Mouse (Mus musculus): ENCODE data around the gene Proser1.

Gene Proser1

DNA sequence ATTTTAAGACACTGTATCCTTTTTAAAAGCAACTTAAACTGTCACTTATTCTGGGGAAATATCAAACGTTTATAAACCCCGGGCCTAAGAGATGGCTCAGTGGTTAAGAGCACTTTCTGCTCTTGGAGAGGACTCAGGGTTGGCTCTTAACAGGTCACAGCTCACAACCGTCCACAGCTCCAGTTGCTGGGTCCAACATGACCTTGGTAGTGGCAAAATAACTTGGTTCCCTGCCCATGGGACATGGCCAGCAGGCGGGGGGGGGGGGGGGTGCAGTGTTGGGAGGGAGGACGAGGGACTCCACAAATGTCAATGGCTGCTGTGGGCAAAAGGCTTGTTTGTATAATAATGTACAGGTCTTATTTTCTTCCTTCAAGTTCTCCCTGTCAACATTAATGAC is 3.9 kb downstream of the Proser1 start:
- no peak for DNase-seq

- DNase-seq = no peak
Observed at GRCm38 (mm10) chr3:53469650-53470049, 6.2 kb downstream of the Proser1 start.

DNA sequence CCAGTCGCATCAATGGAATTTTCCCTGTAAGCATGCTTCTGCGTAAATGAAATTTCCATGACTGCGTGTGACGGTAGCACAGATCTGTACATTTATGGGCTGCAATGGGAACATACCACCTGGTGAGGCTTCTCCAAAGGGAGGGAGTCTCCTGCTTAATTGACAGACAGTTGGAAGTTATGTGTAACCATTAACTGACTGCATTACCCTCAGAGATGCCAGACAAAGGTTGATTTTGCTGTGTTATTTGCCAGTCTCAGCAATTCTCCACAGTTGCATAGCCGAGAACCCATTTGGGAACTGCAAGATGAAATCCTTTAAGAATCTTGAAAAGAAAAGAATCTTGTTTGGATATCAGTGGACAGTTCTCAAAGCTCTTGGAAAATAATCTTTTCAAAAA is 8.6 kb downstream of the Proser1 start:
- no peak for DNase-seq

GRCm38 (mm10) chr3:53474179-53474578 is 10.7 kb downstream of the Proser1 start:
- DNase-seq = no peak

DNA sequence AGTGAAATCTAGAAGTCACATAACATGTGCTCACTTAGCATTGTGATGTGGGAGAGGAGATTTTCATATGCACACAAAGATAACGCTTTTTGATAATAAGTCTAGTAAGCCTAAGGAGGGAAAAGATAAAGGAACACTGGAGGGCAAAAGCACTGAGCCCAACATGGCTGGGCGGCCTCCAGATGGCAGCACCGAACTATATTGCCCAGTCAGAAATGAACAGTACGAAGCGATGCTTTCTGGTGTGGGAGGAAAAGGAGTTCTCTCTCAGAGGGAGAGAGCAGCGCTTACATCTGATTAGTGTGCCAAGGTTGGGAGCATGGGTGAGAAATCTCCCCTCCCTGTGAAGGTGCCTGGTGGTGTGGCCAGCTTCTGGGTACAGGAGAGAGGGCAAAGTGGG is 12.4 kb downstream of the Proser1 start:
- peak; percentile 80 to 82 for DNase-seq

- DNase-seq = peak; percentile 81 to 86
Observed at GRCm38 (mm10) chr3:53477468-53477867, 14.0 kb downstream of the Proser1 start.

DNA sequence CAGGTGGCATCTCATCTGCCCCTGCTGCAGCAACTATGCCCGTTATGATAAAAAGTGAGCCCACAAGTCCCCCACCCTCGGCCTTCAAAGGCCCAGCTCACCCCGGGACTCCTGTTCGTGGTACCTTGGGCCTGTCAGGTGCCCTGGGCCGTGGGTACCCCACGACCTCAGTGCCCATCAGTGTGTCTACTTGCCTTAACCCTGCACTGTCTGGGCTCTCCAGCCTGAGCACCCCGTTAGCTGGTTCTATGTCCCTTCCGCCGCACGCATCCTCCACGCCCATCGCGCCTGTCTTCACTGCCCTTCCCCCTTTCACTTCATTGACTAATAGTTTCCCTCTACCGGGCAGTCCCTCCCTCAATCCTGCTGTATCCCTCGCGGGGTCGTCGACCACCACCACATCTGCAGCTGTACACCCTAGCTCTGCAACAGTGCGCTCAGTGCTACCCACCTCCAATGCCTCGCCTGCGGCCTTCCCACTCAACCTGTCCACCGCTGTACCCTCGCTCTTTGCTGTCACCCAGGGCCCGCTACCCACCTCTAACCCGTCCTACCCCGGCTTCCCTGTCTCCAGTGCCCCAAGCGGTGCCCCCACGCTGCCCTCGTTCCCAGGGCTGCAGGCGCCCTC is 15.1 kb downstream of the Proser1 start:
- DNase-seq = no peak

DNA sequence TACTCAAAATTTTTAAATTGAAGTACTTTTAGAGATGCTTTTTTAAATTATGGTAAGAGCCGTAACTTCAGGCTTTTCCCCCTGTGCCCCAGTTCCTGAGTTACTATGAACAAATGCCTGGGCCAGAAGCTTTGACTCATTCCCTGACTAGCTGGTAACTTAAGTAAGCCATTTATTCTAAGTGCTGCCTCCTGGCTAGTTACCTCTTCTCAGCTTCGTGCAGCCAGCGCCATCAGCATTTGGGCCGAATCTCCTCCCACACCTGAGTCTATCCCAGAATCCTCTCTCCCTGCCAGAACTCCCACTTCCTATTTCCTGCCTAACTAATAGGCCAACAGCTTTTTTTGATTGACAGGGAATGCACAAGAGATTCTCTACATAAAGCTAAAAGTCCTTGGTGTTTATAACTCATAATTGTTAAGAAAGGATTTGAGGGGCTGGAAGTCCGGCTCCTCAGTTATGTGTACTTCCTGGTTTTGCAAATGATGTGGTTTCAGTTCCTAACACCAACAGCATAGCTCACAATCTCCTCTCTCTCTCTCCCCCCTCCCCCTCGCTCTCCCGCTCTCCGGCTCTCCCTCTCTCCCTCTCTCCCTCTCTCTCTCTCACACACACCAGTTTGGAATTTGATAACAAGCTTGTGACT is 20.1 kb downstream of the Proser1 start:
- DNase-seq = no peak

DNA sequence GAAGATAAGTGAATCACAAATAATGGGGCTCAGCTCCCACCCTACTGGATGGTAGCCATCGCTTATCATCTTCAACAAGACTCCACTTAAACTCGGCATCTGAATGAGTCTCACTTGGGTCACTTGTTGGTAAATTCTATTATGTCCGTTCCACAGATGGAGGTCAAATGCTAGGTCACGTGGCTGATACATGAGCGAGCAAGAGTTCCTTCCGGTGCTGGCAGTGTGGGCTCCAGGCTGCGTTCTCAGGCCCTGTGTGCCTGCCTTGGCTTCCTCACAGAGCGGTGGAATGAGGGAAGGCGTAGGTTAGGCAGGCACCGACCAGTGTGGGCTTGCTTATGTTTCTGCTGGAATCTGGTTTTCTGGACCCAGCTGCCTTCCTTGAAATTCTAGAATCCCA is 23.1 kb downstream of the Proser1 start:
- DNase-seq = no peak

- no peak for DNase-seq
Observed at GRCm38 (mm10) chr3:53486996-53487576, 23.6 kb downstream of the Proser1 start.

DNA sequence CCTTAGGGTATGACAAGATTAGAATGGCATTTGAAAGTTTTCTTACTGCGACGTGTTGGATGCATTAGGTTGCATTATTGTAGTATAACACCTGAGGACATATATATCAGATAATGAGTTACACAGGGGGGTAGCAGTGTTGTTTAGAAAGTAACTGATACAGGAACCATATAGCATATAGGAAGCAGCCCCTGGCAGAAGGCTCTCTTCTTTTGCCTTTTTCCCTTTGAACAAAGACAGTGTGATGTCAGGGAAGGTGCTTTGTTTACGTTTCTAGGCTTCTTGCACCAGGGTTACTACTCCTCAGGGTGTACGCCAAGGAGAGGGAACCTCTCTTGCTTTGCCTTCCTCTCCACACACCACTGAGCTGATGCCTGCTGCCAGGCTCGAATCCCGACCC is 24.9 kb downstream of the Proser1 start, which contains the start of gene Stoml3:
Stoml3 (plus strand) TSS at position 301 of the 400 bp plus-strand sequence.
- DNase-seq = no peak

DNA sequence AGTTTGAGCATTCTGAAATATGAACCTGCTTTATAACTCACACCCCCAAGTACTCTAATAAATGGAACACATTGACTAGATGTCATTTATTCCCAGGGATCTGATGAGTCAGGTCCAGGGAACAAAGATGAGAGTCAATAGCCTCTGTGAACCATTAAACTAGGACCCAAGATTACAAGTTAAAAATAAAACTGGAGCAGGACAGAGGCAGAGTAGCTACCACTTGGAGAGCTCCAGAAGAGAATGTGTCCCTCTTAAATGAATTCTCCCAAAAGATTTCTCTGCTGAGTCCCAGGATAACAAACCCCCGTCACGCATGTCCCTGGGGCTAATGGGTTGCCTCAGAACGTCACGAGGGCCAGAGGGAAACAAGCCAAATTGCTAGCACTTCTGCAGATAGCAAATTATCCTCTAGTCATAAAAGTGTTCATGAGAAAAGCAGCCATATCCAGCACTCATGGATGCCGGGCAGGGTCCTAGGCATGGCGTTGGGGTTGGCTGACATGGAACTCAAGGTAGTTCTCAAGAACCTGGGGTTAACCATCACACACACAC is 35.0 kb downstream of the Proser1 start:
- no peak for DNase-seq

DNA sequence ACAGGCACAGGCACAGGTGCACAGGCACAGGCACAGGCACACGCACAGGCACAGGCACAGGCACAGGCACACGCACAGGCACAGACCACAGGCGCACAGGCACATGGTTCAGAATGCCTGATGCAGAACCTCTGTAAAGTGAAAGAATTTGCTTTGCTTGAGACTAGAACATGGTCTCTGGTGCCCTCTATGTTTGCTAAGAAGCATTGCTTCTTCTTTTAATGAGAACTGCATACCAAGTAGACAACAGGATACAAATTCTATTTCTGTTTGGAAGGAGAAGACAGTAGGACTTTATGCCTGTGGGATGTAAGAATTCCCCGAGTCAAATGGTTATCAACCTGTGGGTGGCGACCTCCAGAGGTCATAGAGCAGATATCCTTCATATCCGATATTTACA is 39.0 kb downstream of the Proser1 start:
- DNase-seq = no peak

- no peak for DNase-seq
Observed at GRCm38 (mm10) chr3:53513096-53513495, 49.6 kb downstream of the Proser1 start.

DNA sequence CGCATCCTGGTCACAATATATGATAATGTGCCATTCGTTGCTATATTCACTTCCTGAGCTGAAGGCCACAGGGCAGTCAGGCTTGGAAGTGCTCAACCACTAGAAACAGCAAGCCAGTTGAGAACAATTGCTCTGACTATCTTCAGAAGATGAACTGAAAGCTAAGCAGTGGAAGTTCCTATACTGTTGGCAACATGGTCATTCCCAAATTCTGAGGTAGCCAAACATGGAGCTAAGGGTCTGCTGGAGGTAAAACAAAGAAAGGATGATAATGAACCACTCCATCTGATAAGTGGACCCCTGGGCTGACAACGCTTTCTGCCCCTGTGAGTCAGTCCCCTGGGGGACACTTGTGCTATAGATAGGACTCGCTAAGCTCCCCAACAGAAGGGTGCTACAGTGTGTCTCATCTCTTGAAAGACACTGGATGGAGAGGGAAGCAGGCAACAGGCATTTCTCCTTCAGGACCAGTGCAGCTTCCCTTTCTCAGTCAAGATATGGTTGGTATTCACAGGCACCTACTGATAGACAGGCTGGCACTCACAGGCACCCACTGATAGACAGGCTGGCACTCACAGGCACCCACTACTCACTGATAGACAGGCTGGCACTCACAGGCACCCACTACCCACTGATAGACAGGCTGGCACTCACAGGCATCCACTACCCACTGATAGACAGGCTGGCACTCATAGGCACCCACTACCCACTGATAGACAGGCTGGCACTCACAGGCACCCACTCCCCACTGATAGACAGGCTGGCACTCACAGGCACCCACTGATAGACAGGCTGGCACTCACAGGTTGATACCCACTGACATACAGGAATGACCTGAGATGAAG is 51.0 kb downstream of the Proser1 start:
- DNase-seq = peak; percentile 60 to 71

DNA sequence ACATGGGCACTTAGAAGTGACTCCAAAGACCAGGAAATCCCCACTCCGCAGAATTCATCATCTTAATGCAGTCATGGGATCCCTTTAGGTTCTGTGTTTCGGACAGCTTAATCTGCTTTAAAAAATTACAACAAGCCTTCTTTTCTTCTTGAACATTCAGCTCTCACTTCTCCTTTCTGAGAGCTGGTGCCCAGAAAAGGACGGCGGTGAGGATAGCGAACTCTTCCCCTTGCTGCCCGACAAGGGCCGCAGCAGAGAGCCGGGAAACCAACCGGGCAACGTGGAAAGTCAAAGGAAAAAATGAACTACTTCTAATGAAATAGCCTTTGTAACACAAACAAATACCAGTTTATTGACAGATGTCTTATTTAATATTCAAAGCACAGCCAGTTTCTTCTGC is 59.3 kb downstream of the Proser1 start:
- DNase-seq = no peak

- peak; percentile 95 to 97 for DNase-seq
Observed at GRCm38 (mm10) chr3:53525737-53526136, 62.3 kb downstream of the Proser1 start.

- DNase-seq = peak; percentile 20
Observed at GRCm38 (mm10) chr3:53530305-53530704, 66.8 kb downstream of the Proser1 start.
